Mouse (Mus musculus) myocyte (in vitro differentiated cells): Measurements from ENCODE around the gene Epb41l5. TPM values are rescaled to one million over a fixed set of nuclear protein-coding genes. Genes with fewer than 3 reads are reported as not detected.

ENCODE experiments used
- H3K27me3 ChIP-seq: one replicate; pipeline ENCODE4 v1.6.1; 2011; ENCODE audit not compliant: control insufficient read depth, insufficient read depth, insufficient read length
- H3K36me3 ChIP-seq: one replicate; pipeline ENCODE4 v1.6.1; 2011; ENCODE audit not compliant: control insufficient read depth, insufficient read depth
- H3K4me2 ChIP-seq: one replicate; pipeline ENCODE4 v1.6.1; 2011; ENCODE audit warnings: low read depth, control low read depth
- H3K4me3 ChIP-seq: one replicate; pipeline ENCODE4 v1.5.1; 2011; ENCODE audit warnings: mild to moderate bottlenecking, control low read depth, moderate library complexity
- H3K79me2 ChIP-seq: one replicate; pipeline ENCODE4 v1.6.1; 2011; ENCODE audit not compliant: control insufficient read depth, insufficient read depth
- H3ac ChIP-seq: one replicate; pipeline ENCODE4 v1.6.1; 2011; ENCODE audit not compliant: control insufficient read depth, insufficient read length
- CEBPB ChIP-seq: IDR thresholded peaks from 2 replicates; pipeline ENCODE4 v1.6.1; 2011; ENCODE audit warnings: mild to moderate bottlenecking, moderate library complexity; ENCODE audit not compliant: poor library complexity, insufficient read depth, severe bottlenecking
- E2F4 ChIP-seq: IDR thresholded peaks from one replicate; pipeline ENCODE4 v1.6.1; 2011; ENCODE audit warnings: mild to moderate bottlenecking, control low read depth, moderate library complexity; ENCODE audit not compliant: insufficient read depth
- MAX ChIP-seq: IDR thresholded peaks from one replicate; pipeline ENCODE4 v1.6.1; 2011; ENCODE audit warnings: low read depth, mild to moderate bottlenecking, control low read depth
- MYOD1 ChIP-seq, 3 experiments: IDR thresholded peaks; one replicate each; pipeline ENCODE4 v1.6.1; 2011; ENCODE audit warnings: control low read depth in 2 of 3, low read depth in 2 of 3, mild to moderate bottlenecking in 2 of 3, moderate library complexity in 1 of 3; ENCODE audit not compliant: insufficient read length in 2 of 3, control insufficient read depth in 1 of 3
- MYOG ChIP-seq, 3 experiments: IDR thresholded peaks; one replicate each; pipeline ENCODE4 v1.6.1; 2011; ENCODE audit warnings: control low read depth in 2 of 3, low read depth in 2 of 3, mild to moderate bottlenecking in 2 of 3; ENCODE audit not compliant: insufficient read length in 2 of 3, control insufficient read depth in 1 of 3, insufficient read depth in 1 of 3
- POLR2A ChIP-seq: IDR thresholded peaks from one replicate; pipeline ENCODE4 v1.6.1; 2011; ENCODE audit warnings: low read depth, mild to moderate bottlenecking, control low read depth, moderate library complexity; ENCODE audit not compliant: insufficient read length
- POLR2AphosphoS2 ChIP-seq: IDR thresholded peaks from one replicate; pipeline ENCODE4 v1.6.1; 2011; ENCODE audit warnings: low read depth, control low read depth; ENCODE audit not compliant: insufficient read length
- REST ChIP-seq: IDR thresholded peaks from one replicate; pipeline ENCODE4 v1.6.1; 2011; ENCODE audit warnings: mild to moderate bottlenecking, control low read depth, moderate library complexity; ENCODE audit not compliant: insufficient read depth, insufficient read length
- SRF ChIP-seq: IDR thresholded peaks from one replicate; pipeline ENCODE4 v1.6.1; 2011; ENCODE audit warnings: low read depth; ENCODE audit not compliant: control insufficient read depth, insufficient read length
- TCF12 ChIP-seq: IDR thresholded peaks from one replicate; pipeline ENCODE4 v1.6.1; 2011; ENCODE audit warnings: mild to moderate bottlenecking, control low read depth; ENCODE audit not compliant: poor library complexity, insufficient read depth, severe bottlenecking
- TCF3 ChIP-seq: IDR thresholded peaks from one replicate; pipeline ENCODE4 v1.6.1; 2011; ENCODE audit warnings: low read depth, control low read depth; ENCODE audit not compliant: insufficient read length
- USF1 ChIP-seq: IDR thresholded peaks from one replicate; pipeline ENCODE4 v1.6.1; 2011; ENCODE audit warnings: low read depth, mild to moderate bottlenecking, control low read depth, moderate library complexity
- polyA plus RNA-seq: library from polyadenylated mRNA; unstranded; fragments of >200 nt; fragmentation: generic; extraction: Trizol; gene quantifications from one replicate; pipeline ENCODE4 v1.2.1, GENCODE M21; 2012; ENCODE audit warnings: missing spikeins

Gene Epb41l5
- polyA plus RNA-seq, 1 experiment, result 2.1 TPM

GRCm38 (mm10) chr1:119646356-119646755 lies 2.4 kb downstream of the Epb41l5 start:
- no peak overlapping the region for H3K4me2 ChIP-seq
- TF ChIP-seq MYOD1 (IDR thresholded peaks at IDR 0.05; ENCODE audit: control insufficient read depth in 1 of 3, insufficient read length in 2 of 3, low read depth in 2 of 3), result no peak
- no peak for TF ChIP-seq CEBPB
- no peak for TF ChIP-seq POLR2A
- no peak for TF ChIP-seq USF1
- TF ChIP-seq TCF12, result no peak
- H3K79me2 ChIP-seq, result no peaks in the 10 kb centered on the region
- no peaks in the 10 kb centered on the region for H3K27me3 ChIP-seq
- H3ac ChIP-seq, result no peak overlapping the region
- no peaks in the 10 kb centered on the region for H3K36me3 ChIP-seq
- H3K4me3 ChIP-seq, result no peak overlapping the region

GRCm38 (mm10) chr1:119642367-119642766 lies 6.4 kb downstream of the Epb41l5 start:
- no peak for TF ChIP-seq MYOG (IDR thresholded peaks at IDR 0.05; ENCODE audit: control insufficient read depth in 1 of 3, insufficient read depth in 1 of 3, insufficient read length in 2 of 3, low read depth in 2 of 3)
- TF ChIP-seq SRF, result no peak
- no peak for TF ChIP-seq REST
- TF ChIP-seq TCF3, result no peak
- no peak for TF ChIP-seq CEBPB
- no peak for TF ChIP-seq TCF12
- TF ChIP-seq MAX, result no peak
- no peak overlapping the region for H3K4me2 ChIP-seq
- H3K27me3 ChIP-seq, result no peaks in the 10 kb centered on the region
- H3K36me3 ChIP-seq, result no peaks in the 10 kb centered on the region
- no peaks in the 10 kb centered on the region for H3K79me2 ChIP-seq
- no peak overlapping the region for H3K4me3 ChIP-seq
- H3ac ChIP-seq, result no peak overlapping the region

GRCm38 (mm10) chr1:119641090-119641812 lies 7.5 kb downstream of the Epb41l5 start:
- Histone ChIP-seq H3K36me3 (no peaks in the 10 kb centered on the region), H3ac (no peak overlapping the region), H3K4me3 (no peak overlapping the region), H3K27me3 (no peaks in the 10 kb centered on the region), H3K79me2 (no peaks in the 10 kb centered on the region), H3K4me2 (no peak overlapping the region)
- TF ChIP-seq CEBPB, result no peak
- peak in 2 of 3 experiments; percentile 75 to 77 for TF ChIP-seq MYOD1 (IDR thresholded peaks at IDR 0.05; ENCODE audit: control insufficient read depth in 1 of 3, insufficient read length in 2 of 3, low read depth in 2 of 3)
- TF ChIP-seq MYOG (IDR thresholded peaks at IDR 0.05; ENCODE audit: control insufficient read depth in 1 of 3, insufficient read depth in 1 of 3, insufficient read length in 2 of 3, low read depth in 2 of 3), result peak in 2 of 3 experiments; percentile 24 to 58

- Histone ChIP-seq H3K79me2 (no peaks in the 10 kb centered on the region), H3K36me3 (no peaks in the 10 kb centered on the region), H3ac (no peak overlapping the region), H3K4me2 (no peak overlapping the region), H3K27me3 (no peaks in the 10 kb centered on the region), H3K4me3 (no peak overlapping the region)
- TF ChIP-seq MAX (no peak), REST (no peak), TCF3 (no peak), MYOG (IDR thresholded peaks at IDR 0.05; ENCODE audit: control insufficient read depth in 1 of 3, insufficient read depth in 1 of 3, insufficient read length in 2 of 3, low read depth in 2 of 3) (no peak), USF1 (no peak), SRF (no peak), MYOD1 (IDR thresholded peaks at IDR 0.05; ENCODE audit: control insufficient read depth in 1 of 3, insufficient read length in 2 of 3, low read depth in 2 of 3) (no peak), CEBPB (no peak), TCF12 (no peak), E2F4 (no peak), POLR2AphosphoS2 (no peak), POLR2A (no peak)
These were observed 8.8 kb downstream of the Epb41l5 start for GRCm38 (mm10) chr1:119640006-119640405.

GRCm38 (mm10) chr1:119637188-119638023 lies 11.4 kb downstream of the Epb41l5 start:
- no peaks in the 10 kb centered on the region for H3K79me2 ChIP-seq
- H3K4me3 ChIP-seq, result no peak overlapping the region
- no peak overlapping the region for H3ac ChIP-seq
- no peaks in the 10 kb centered on the region for H3K27me3 ChIP-seq
- no peak overlapping the region for H3K4me2 ChIP-seq
- TF ChIP-seq E2F4 (no peak), CEBPB (no peak), SRF (no peak), MYOD1 (IDR thresholded peaks at IDR 0.05; ENCODE audit: control insufficient read depth in 1 of 3, insufficient read length in 2 of 3, low read depth in 2 of 3) (no peak)
- no peaks in the 10 kb centered on the region for H3K36me3 ChIP-seq
